Mouse (Mus musculus) E14TG2a.4 (cell line): Measurements from ENCODE around the gene Mtx1.

Source experiments
- H3K27me3 ChIP-seq: 2 replicates; pipeline ENCODE4 v1.6.1; 2014; ENCODE audit warnings: low read length, control low read depth; ENCODE audit not compliant: insufficient read depth
- H3K36me3 ChIP-seq: 2 replicates; pipeline ENCODE4 v1.6.1; 2014; ENCODE audit warnings: low read length, control low read depth; ENCODE audit not compliant: insufficient read depth
- H3K4me1 ChIP-seq: replicated peaks from 2 replicates; pipeline ENCODE4 v1.6.1; 2014; ENCODE audit warnings: low read depth, low read length, control low read depth
- H3K4me3 ChIP-seq: replicated peaks from 2 replicates; pipeline ENCODE4 v1.5.1; 2014; ENCODE audit warnings: mild to moderate bottlenecking, low read length
- H3K9me3 ChIP-seq: 2 replicates; pipeline ENCODE4 v1.6.1; 2014; ENCODE audit warnings: low read length, control low read depth
- CTCF ChIP-seq: conservative IDR thresholded peaks from 2 replicates; pipeline ENCODE4 v1.5.1; 2014; ENCODE audit warnings: low read length
- NANOG ChIP-seq: IDR thresholded peaks from 2 replicates; pipeline ENCODE4 v1.6.1; 2014; ENCODE audit warnings: borderline replicate concordance, low read length, mixed read lengths
- POU5F1 ChIP-seq: IDR thresholded peaks from 2 replicates; pipeline ENCODE4 v1.6.1; 2014; ENCODE audit warnings: low read length, borderline replicate concordance

The Mtx1 gene

DNA sequence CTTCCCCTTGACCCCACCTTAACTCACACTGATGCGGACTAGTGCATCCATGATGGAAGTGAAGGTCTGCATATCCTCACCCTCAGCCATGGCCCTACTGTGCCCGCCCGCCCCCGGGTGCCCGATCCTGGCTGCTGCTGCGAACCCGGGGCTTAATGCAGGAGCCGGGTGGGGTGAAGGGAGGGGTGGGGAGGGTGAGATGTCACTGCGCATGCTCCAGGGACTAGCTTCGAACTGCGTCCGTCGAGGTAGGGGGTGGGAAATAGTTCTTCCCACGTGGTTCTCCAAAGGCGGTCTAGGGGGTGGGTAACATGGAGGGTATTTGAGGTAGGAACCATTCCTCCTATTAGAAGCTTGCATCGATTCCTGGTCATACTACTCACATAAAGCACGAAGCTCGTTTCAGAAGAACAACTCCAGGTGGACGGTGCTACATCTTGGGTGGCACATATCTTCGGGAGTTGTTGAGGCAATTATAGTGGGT, 18.8 kb upstream of the Mtx1 start, which contains the start of gene Krtcap2:
TSS of gene Krtcap2 (plus strand) at position 279 of the 484 bp plus-strand sequence.
- Histone ChIP-seq H3K36me3 (peaks cover 24% of the 10 kb centered on the region), H3K4me3 (peak within 1 kb of the TSS; percentile 90), H3K4me1 (peaks cover 65% of the 10 kb centered on the region), H3K27me3 (peaks cover 35% of the 10 kb centered on the region), H3K9me3 (no peaks in the 10 kb centered on the region)
- no peak for TF ChIP-seq CTCF
- TF ChIP-seq NANOG = no peak
- no peak for TF ChIP-seq POU5F1

DNA sequence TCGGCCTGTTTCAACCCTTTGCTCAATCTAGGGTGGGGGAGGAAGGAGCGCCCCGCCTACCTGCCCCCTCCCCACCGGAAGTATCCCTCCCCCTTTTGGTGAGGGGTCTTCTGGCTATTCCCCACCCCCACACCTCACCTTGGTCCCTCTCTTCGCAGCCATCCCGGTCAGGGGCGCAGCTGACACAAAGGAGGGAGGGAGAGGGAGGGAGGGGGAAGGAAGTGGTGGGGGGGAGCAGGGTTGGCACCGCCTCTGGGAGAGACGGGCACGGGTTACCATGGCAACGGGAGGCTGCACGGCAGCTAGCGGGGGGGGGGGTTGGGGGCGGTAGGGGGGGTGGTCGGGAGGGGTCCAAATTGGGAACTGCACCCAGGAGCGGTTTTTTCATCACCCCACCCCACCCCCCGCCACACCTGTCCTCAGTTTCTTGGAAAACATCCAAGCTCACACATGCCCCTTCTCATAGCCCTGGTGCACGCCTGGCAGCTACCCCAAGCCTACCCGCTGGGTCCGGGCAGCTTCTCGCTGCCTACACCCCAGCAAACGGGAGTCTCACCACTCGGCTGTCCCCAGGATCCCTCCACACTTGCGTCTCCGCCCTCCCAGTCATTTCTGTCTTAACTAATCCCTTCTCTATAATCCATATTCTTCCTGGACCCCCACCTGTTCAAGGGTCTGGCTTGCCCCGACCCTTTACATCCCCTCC, 18.2 kb upstream of the Mtx1 start:
- TF ChIP-seq CTCF (no peak), POU5F1 (no peak), NANOG (no peak)
- peaks cover 59% of the 10 kb centered on the region for H3K4me1 ChIP-seq
- peak overlapping the region; percentile 90 for H3K4me3 ChIP-seq
- H3K27me3 ChIP-seq = peaks cover 35% of the 10 kb centered on the region
- peaks cover 24% of the 10 kb centered on the region for H3K36me3 ChIP-seq
- no peaks in the 10 kb centered on the region for H3K9me3 ChIP-seq

DNA sequence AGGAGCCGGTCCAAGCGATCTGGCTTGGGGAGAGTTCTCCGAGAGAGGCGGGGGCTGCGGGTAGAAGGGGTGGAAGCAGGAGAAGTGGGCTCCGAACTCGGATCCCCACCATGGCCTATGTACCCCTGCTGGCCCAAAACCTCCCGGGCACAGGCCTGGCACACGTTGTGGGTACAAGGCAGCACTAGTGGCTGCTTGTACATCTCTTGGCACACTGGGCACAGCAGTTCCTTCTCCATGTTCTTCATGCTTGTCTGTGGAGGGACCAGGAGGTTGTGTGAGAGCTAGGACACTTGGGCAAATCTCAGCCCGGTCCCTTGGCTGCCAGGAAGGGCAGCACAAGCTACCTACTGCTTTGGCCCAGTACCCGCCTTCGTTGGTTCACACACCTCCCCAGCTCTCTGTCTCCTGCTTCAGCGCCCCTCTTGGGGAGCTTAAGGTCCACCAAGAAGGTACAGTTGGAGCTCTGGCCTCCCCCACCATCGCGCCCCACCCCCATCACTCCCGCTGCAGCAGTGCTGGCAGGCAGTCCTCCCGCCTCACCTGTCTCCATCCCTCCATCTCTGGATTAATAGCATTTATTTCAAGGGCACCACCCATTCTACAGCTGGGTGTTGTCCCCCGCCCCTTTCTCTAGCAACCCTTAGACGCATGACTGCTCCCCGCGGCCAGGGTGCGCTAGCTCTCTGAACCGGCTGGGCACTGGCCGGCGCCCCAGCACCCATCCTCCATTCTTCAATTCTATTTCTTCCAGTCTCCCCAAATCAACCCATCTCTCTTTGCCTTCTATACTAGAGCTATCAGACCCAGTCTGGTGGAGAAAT, 17.5 kb upstream of the Mtx1 start:
- H3K36me3 ChIP-seq = peaks cover 20% of the 10 kb centered on the region

DNA sequence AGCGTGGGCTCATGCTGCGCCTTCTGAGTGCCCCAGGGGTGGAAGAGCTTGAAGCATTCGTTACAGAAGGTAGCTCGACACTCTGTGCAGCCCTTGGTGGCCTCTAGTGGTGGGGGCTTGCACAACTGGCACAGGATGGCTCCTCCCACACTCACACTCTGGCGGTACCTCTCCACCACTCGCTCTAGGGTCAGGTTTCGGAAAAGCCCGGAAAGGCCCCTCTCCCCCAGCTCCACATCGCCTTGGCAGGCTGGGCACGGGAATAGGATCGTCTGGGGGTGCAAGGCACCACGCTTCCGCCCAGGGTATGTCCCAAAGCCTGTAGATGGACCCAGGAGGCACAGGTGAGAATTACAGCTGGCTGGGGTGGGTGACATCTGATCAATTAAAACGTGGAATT, 16.7 kb upstream of the Mtx1 start:
- peaks cover 49% of the 10 kb centered on the region for H3K27me3 ChIP-seq
- peaks cover 13% of the 10 kb centered on the region for H3K36me3 ChIP-seq
- TF ChIP-seq NANOG = no peak
- no peak for TF ChIP-seq POU5F1
- no peak; the same call in none of the 2 replicates for TF ChIP-seq CTCF
- no peaks in the 10 kb centered on the region for H3K9me3 ChIP-seq
- H3K4me1 ChIP-seq = peaks cover 56% of the 10 kb centered on the region
- peak overlapping the region; percentile 65 for H3K4me3 ChIP-seq

More for the DNA sequence above, 17.5 kb upstream of the Mtx1 start:
- Histone ChIP-seq H3K4me1 (peaks cover 52% of the 10 kb centered on the region), H3K27me3 (peaks cover 42% of the 10 kb centered on the region), H3K9me3 (no peaks in the 10 kb centered on the region), H3K4me3 (peak overlapping the region; percentile 65)
- no peak for TF ChIP-seq CTCF
- no peak for TF ChIP-seq NANOG
- no peak for TF ChIP-seq POU5F1

DNA sequence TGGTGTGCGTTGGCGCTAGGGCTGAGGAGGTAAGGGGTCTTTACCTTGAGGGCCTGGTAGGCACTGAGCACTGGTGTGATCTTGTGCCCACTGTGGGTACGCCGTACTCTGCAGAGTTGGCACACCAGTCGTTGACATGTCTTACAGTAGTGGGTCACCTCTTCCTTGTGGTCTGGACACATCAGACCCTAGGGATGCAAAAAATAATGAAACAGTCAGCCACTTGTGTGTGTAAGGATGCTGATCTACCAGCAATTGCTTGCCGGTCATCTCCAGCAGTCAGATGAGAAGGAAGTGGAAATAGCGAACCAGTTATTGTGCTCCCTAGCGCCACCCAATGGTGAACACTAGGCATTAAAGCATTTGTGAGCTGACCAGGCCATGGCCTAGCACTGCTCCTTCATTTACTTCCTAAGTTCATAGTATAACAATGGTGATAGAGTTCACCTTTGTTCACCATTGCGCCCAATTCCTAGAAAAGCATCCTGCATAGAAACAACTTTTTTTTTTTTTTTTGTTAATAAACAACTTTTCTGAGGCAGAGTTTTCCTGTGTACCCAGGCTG, 15.5 kb upstream of the Mtx1 start:
- Histone ChIP-seq H3K9me3 (no peaks in the 10 kb centered on the region), H3K36me3 (peaks cover under 1% of the 10 kb centered on the region; the same call in 1 of the 2 replicates), H3K4me1 (peaks cover 57% of the 10 kb centered on the region), H3K27me3 (peaks cover 61% of the 10 kb centered on the region), H3K4me3 (no peak overlapping the region)
- TF ChIP-seq NANOG (no peak), CTCF (peak; percentile 69), POU5F1 (no peak)

DNA sequence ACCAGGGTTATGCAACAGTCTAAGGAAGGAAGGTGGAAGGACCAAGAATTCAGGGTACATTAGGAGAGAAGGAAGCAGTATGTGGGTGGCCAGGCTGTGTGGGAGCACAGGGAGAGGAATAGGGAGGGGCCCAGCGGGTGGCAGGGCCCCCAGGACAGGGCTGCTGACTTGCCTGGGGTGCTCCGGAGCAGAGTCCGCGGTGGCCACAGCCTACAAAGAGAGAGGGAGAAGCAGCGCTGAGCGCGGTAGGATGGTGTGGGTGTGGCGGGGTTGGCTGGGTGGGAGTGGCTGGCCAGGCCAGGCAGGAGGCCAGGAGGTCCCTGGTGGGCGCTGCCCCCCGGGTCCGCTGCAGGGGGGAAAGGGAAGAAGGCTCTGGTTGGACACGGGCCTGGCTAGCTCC, 11.6 kb upstream of the Mtx1 start:
- Histone ChIP-seq H3K36me3 (no peaks in the 10 kb centered on the region; the same call in 1 of the 2 replicates), H3K4me3 (peak overlapping the region; percentile 60), H3K4me1 (peaks cover 58% of the 10 kb centered on the region), H3K9me3 (no peaks in the 10 kb centered on the region), H3K27me3 (peaks cover 66% of the 10 kb centered on the region)
- TF ChIP-seq NANOG (no peak), CTCF (no peak), POU5F1 (no peak)

DNA sequence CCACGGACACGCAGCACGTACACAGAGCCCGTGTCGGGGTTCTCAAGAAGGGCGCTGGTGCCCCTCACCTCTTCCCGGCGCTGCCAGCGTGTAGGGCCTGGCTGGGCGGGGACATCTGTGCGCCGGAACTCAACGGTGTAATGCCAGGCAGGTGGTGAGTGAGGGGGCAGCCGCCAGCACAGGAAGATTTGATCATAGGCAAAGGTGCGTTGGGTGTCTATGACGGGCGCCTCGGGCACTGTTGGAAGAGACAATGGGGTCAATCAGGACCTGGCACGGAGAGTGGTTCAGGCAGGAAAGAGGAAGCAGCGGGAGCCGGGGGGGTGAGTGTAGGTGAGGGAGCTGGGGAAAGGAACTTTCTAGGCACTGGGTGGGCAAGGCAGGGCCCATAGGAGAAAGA, 10.8 kb upstream of the Mtx1 start:
- Histone ChIP-seq H3K27me3 (peaks cover 66% of the 10 kb centered on the region), H3K4me3 (peak overlapping the region; percentile 60), H3K36me3 (no peaks in the 10 kb centered on the region; the same call in 1 of the 2 replicates), H3K4me1 (peaks cover 62% of the 10 kb centered on the region), H3K9me3 (no peaks in the 10 kb centered on the region)
- TF ChIP-seq CTCF (no peak), NANOG (no peak), POU5F1 (no peak)

DNA sequence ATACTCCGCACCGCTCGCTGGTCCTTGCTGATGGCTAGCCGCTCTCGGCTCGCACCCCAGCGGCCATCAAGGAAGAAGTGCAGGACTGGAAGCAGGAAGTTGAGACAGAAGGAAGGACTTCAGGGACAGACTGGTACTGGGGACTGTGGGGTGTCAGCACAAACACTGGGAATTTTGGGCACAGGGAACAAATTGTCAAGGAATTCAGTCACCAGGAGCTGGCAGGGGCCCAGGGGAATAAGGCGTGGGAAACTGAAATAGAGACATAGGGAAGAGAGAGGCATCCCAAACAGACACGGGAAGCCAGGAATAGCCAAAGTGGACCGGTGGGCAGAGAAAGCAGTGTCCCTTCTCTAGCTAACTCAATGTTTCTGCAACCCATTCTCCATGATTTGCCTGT, 9.6 kb upstream of the Mtx1 start:
- TF ChIP-seq CTCF (no peak), POU5F1 (no peak), NANOG (no peak)
- H3K9me3 ChIP-seq = no peaks in the 10 kb centered on the region
- peaks cover 73% of the 10 kb centered on the region for H3K4me1 ChIP-seq
- peaks cover 64% of the 10 kb centered on the region for H3K27me3 ChIP-seq
- peak overlapping the region; percentile 20; the same call in 1 of the 2 replicates for H3K4me3 ChIP-seq
- H3K36me3 ChIP-seq = no peaks in the 10 kb centered on the region
